Mouse (Mus musculus) urinary bladder, postnatal 25 days (tissue): ENCODE measurements around the gene Birc7.
A peak's percentile ranks its signal among the peaks of the same experiment; 100 is the strongest.

Experiments
- DNase-seq: peaks from one replicate; pipeline ENCODE4 v3.0.0; 2022; ENCODE audit warnings: low spot score

Gene Birc7

GRCm38 (mm10) chr2:180928723-180929122 lies at the start of gene Birc7:
TSS of gene Birc7 (plus strand) at chr2:180929023.
- no peak for DNase-seq

GRCm38 (mm10) chr2:180879365-180880067 lies 49.3 kb upstream of the Birc7 start:
- no peak for DNase-seq

GRCm38 (mm10) chr2:180881281-180881680 lies 47.5 kb upstream of the Birc7 start:
- no peak for DNase-seq

GRCm38 (mm10) chr2:180885270-180885669 lies 43.6 kb upstream of the Birc7 start:
- DNase-seq = no peak

GRCm38 (mm10) chr2:180889271-180889920 lies 39.4 kb upstream of the Birc7 start:
- no peak for DNase-seq

- DNase-seq = no peak
These were observed 38.9 kb upstream of the Birc7 start for GRCm38 (mm10) chr2:180889921-180890280.

- DNase-seq = no peak
These were observed 38.3 kb upstream of the Birc7 start for GRCm38 (mm10) chr2:180890422-180891074.

GRCm38 (mm10) chr2:180891075-180891834 lies 37.6 kb upstream of the Birc7 start:
- no peak for DNase-seq

- no peak for DNase-seq
These were observed 36.9 kb upstream of the Birc7 start for GRCm38 (mm10) chr2:180891835-180892323.

GRCm38 (mm10) chr2:180892841-180893521 lies 35.8 kb upstream of the Birc7 start:
- no peak for DNase-seq

- DNase-seq = no peak
These were observed 35.2 kb upstream of the Birc7 start for GRCm38 (mm10) chr2:180893537-180894028.

GRCm38 (mm10) chr2:180894029-180894623 lies 34.7 kb upstream of the Birc7 start:
- DNase-seq = peak; percentile 52

GRCm38 (mm10) chr2:180894734-180895133 lies 34.1 kb upstream of the Birc7 start:
- DNase-seq = peak; percentile 30

- no peak for DNase-seq
These were observed 33.5 kb upstream of the Birc7 start for GRCm38 (mm10) chr2:180895321-180895720.

GRCm38 (mm10) chr2:180895837-180896525 lies 32.8 kb upstream of the Birc7 start:
- no peak for DNase-seq

GRCm38 (mm10) chr2:180896819-180897625 lies 31.8 kb upstream of the Birc7 start:
- DNase-seq = no peak

GRCm38 (mm10) chr2:180897857-180898256 lies 31.0 kb upstream of the Birc7 start:
- DNase-seq = no peak

GRCm38 (mm10) chr2:180902086-180902485 lies 26.7 kb upstream of the Birc7 start:
- DNase-seq = no peak

- DNase-seq = no peak
These were observed 24.2 kb upstream of the Birc7 start for GRCm38 (mm10) chr2:180904435-180905208.
